Mouse (Mus musculus) heart, embryonic 12.5 days (tissue): ENCODE measurements around the gene Olfr1411. TPM values are rescaled to one million over a fixed set of nuclear protein-coding genes. Genes with fewer than 3 reads are reported as not detected.

ENCODE experiments used
- ATAC-seq: fragments of 200-750 bp; cut with Nextera tagmentation; 2 replicates; pipeline ENCODE4 v1.8.0; 2017; ENCODE audit warnings: moderate TSS enrichment, moderate library complexity; ENCODE audit not compliant: insufficient number of reproducible peaks, low FRiP score
- H3K27ac ChIP-seq: fragments of 300-500 bp; sonication (generic); 2 replicates; pipeline ENCODE4 v1.5.1; 2016; ENCODE audit warnings: mild to moderate bottlenecking, moderate library complexity; ENCODE audit not compliant: poor library complexity, severe bottlenecking
- H3K27me3 ChIP-seq: fragments of 300-500 bp; sonication (generic); replicated peaks from 2 replicates; pipeline ENCODE4 v1.6.1; 2016; ENCODE audit warnings: mild to moderate bottlenecking, moderate library complexity
- H3K36me3 ChIP-seq: fragments of 300-500 bp; sonication (generic); 2 replicates; pipeline ENCODE4 v1.6.1; 2016; ENCODE audit warnings: mild to moderate bottlenecking, moderate library complexity
- H3K4me1 ChIP-seq: fragments of 300-500 bp; sonication (generic); replicated peaks from 2 replicates; pipeline ENCODE4 v1.6.1; 2016; ENCODE audit warnings: mild to moderate bottlenecking
- H3K4me2 ChIP-seq: fragments of 300-500 bp; sonication (generic); 2 replicates; pipeline ENCODE4 v1.6.1; 2016; ENCODE audit warnings: mild to moderate bottlenecking, moderate library complexity
- H3K4me3 ChIP-seq: fragments of 300-500 bp; sonication (generic); 2 replicates; pipeline ENCODE4 v1.5.1; 2016; ENCODE audit warnings: mild to moderate bottlenecking
- H3K9ac ChIP-seq: fragments of 300-500 bp; sonication (generic); 2 replicates; pipeline ENCODE4 v1.6.1; 2016; ENCODE audit warnings: mild to moderate bottlenecking, moderate library complexity
- H3K9me3 ChIP-seq: fragments of 300-500 bp; sonication (generic); replicated peaks from 2 replicates; pipeline ENCODE4 v1.6.1; 2016; ENCODE audit warnings: mild to moderate bottlenecking, moderate library complexity
- WGBS: fragments of 180-500 bp; shearing (Covaris S2); methylation state at CpG from one replicate; pipeline ENCODE4 v1.1.7; 2016; 5-methylcytosine and 5-hydroxymethylcytosine counted together
- polyA plus RNA-seq: library from polyadenylated mRNA; unstranded; fragments of >200 nt; fragmentation: Nextera tagmentation; extraction: Ambion mirVana; gene quantifications from 2 replicates; pipeline ENCODE4 v1.2.1, GENCODE M21; 2016

The Olfr1411 gene
- polyA plus RNA-seq, 1 experiment from 2014 or later, result not detected

GRCm38 (mm10) chr1:92638736-92639135 is 44.5 kb downstream of the Olfr1411 start:
- no peak for ATAC-seq
- Histone ChIP-seq H3K4me3 (no peak overlapping the region), H3K9ac (no peak overlapping the region), H3K9me3 (no peaks in the 10 kb centered on the region), H3K27me3 (no peaks in the 10 kb centered on the region), H3K4me2 (no peak overlapping the region), H3K27ac (no peak overlapping the region), H3K36me3 (peaks cover 40% of the 10 kb centered on the region), H3K4me1 (peaks cover 25% of the 10 kb centered on the region)
- 92% methylated on average over 4 of the region's 4 CpGs for WGBS

- H3K27ac ChIP-seq, result no peak overlapping the region
- H3K36me3 ChIP-seq, result peaks cover 40% of the 10 kb centered on the region
- no peaks in the 10 kb centered on the region for H3K9me3 ChIP-seq
- peak overlapping the region; percentile 98 for H3K4me2 ChIP-seq
- peak overlapping the region; percentile 97 for H3K4me3 ChIP-seq
- H3K4me1 ChIP-seq, result peaks cover 21% of the 10 kb centered on the region
- ATAC-seq, result no peak
- no peak overlapping the region; the same call in 1 of the 2 replicates for H3K9ac ChIP-seq
- 70% methylated on average over 6 of the region's 6 CpGs for WGBS
- peaks cover 11% of the 10 kb centered on the region; the same call in 1 of the 2 replicates for H3K27me3 ChIP-seq
Observed at GRCm38 (mm10) chr1:92640393-92640792, 46.2 kb downstream of the Olfr1411 start.

GRCm38 (mm10) chr1:92641514-92642272 is 47.5 kb downstream of the Olfr1411 start, which contains the start of gene Cops9:
Cops9 (minus strand) TSS chr1:92641985.
- Histone ChIP-seq H3K4me3 (peak within 1 kb of the TSS; percentile 97), H3K27me3 (peaks cover 17% of the 10 kb centered on the region; the same call in 1 of the 2 replicates), H3K9me3 (no peaks in the 10 kb centered on the region), H3K9ac (peak within 1 kb of the TSS; percentile 93), H3K27ac (peak within 1 kb of the TSS; percentile 64; the same call in 1 of the 2 replicates), H3K4me2 (peak within 1 kb of the TSS; percentile 98), H3K4me1 (peaks cover 21% of the 10 kb centered on the region), H3K36me3 (peaks cover 30% of the 10 kb centered on the region)
- WGBS, result 2% methylated on average over 50 of the region's 50 CpGs
- peak; percentile 88 for ATAC-seq

- Histone ChIP-seq H3K4me1 (peaks cover 21% of the 10 kb centered on the region), H3K27me3 (peaks cover 24% of the 10 kb centered on the region), H3K4me3 (no peak overlapping the region), H3K27ac (no peak overlapping the region), H3K4me2 (no peak overlapping the region), H3K36me3 (peaks cover 10% of the 10 kb centered on the region; the same call in 1 of the 2 replicates), H3K9me3 (no peaks in the 10 kb centered on the region), H3K9ac (no peak overlapping the region)
- no peak for ATAC-seq
- 61% methylated on average over 4 of the region's 4 CpGs for WGBS
Observed at GRCm38 (mm10) chr1:92643691-92644090, 49.5 kb downstream of the Olfr1411 start.

- Histone ChIP-seq H3K27ac (no peak overlapping the region), H3K4me2 (no peak overlapping the region), H3K9me3 (no peaks in the 10 kb centered on the region), H3K4me3 (no peak overlapping the region), H3K36me3 (no peaks in the 10 kb centered on the region), H3K9ac (no peak overlapping the region), H3K4me1 (peaks cover 20% of the 10 kb centered on the region), H3K27me3 (peaks cover 32% of the 10 kb centered on the region)
- no peak for ATAC-seq
- 74% methylated on average over 5 of the region's 5 CpGs for WGBS
Observed at GRCm38 (mm10) chr1:92644916-92645315, 50.7 kb downstream of the Olfr1411 start.

GRCm38 (mm10) chr1:92646111-92646510 is 51.9 kb downstream of the Olfr1411 start:
- ATAC-seq, result no peak
- H3K9ac ChIP-seq, result no peak overlapping the region
- peaks cover 8% of the 10 kb centered on the region for H3K4me1 ChIP-seq
- no peak overlapping the region for H3K27ac ChIP-seq
- no peak overlapping the region for H3K4me3 ChIP-seq
- peaks cover 40% of the 10 kb centered on the region for H3K27me3 ChIP-seq
- H3K36me3 ChIP-seq, result no peaks in the 10 kb centered on the region
- H3K4me2 ChIP-seq, result no peak overlapping the region
- no peaks in the 10 kb centered on the region for H3K9me3 ChIP-seq
- 44% methylated on average over 2 of the region's 2 CpGs for WGBS

- H3K9ac ChIP-seq, result no peak overlapping the region
- no peak overlapping the region for H3K27ac ChIP-seq
- no peak for ATAC-seq
- no peak overlapping the region for H3K4me3 ChIP-seq
- peaks cover 42% of the 10 kb centered on the region for H3K27me3 ChIP-seq
- 70% methylated on average over 7 of the region's 7 CpGs for WGBS
- no peaks in the 10 kb centered on the region for H3K36me3 ChIP-seq
- no peak overlapping the region for H3K4me2 ChIP-seq
- H3K4me1 ChIP-seq, result 0 out of 2 replicates have a peak, but pooled peaks cover 6% of the 10 kb centered on the region
- no peaks in the 10 kb centered on the region for H3K9me3 ChIP-seq
Observed at GRCm38 (mm10) chr1:92646601-92647000, 52.4 kb downstream of the Olfr1411 start.

- Histone ChIP-seq H3K27ac (no peak overlapping the region), H3K4me1 (0 out of 2 replicates have a peak, but pooled peaks cover 5% of the 10 kb centered on the region), H3K4me3 (no peak overlapping the region), H3K9ac (no peak overlapping the region), H3K4me2 (no peak overlapping the region), H3K9me3 (no peaks in the 10 kb centered on the region), H3K27me3 (peaks cover 46% of the 10 kb centered on the region), H3K36me3 (no peaks in the 10 kb centered on the region)
- 58% methylated on average over 4 of the region's 4 CpGs for WGBS
- ATAC-seq, result no peak
Observed at GRCm38 (mm10) chr1:92647026-92647425, 52.8 kb downstream of the Olfr1411 start.

Other genes starting within 250 kb of the Olfr1411 start
- 406 and 431 TPM in 2 replicates for gene Ndufa10, start 120.6 kb upstream of the Olfr1411 start, polyA plus RNA-seq
- gene Olfr1416, start 109.3 kb upstream of the Olfr1411 start, polyA plus RNA-seq, result not detected in 2 replicates
- gene Olfr1415, start 98.3 kb upstream of the Olfr1411 start, polyA plus RNA-seq, result not detected in 2 replicates
- gene Olfr1414, start 75.8 kb upstream of the Olfr1411 start, polyA plus RNA-seq, result not detected in 2 replicates
- gene Olfr1413, start 23.1 kb upstream of the Olfr1411 start, polyA plus RNA-seq, result not detected in 2 replicates
- gene Olfr1412, start 8.6 kb upstream of the Olfr1411 start, polyA plus RNA-seq, result not detected in 2 replicates
- gene Olfr1410, start 11.4 kb downstream of the Olfr1411 start, polyA plus RNA-seq, result not detected in 2 replicates
- gene Olfr12, start 23.4 kb downstream of the Olfr1411 start, polyA plus RNA-seq, result not detected in 2 replicates
- gene Cops9, start 47.6 kb downstream of the Olfr1411 start, polyA plus RNA-seq, result 348 and 375 TPM in 2 replicates
- not detected in 2 replicates for gene Otos, start 54.4 kb downstream of the Olfr1411 start, polyA plus RNA-seq
- 67.2 and 70.3 TPM in 2 replicates for gene Gpc1, start 237.2 kb downstream of the Olfr1411 start, polyA plus RNA-seq